Mouse (Mus musculus): ENCODE results near the gene Kcnk6.

DNA sequence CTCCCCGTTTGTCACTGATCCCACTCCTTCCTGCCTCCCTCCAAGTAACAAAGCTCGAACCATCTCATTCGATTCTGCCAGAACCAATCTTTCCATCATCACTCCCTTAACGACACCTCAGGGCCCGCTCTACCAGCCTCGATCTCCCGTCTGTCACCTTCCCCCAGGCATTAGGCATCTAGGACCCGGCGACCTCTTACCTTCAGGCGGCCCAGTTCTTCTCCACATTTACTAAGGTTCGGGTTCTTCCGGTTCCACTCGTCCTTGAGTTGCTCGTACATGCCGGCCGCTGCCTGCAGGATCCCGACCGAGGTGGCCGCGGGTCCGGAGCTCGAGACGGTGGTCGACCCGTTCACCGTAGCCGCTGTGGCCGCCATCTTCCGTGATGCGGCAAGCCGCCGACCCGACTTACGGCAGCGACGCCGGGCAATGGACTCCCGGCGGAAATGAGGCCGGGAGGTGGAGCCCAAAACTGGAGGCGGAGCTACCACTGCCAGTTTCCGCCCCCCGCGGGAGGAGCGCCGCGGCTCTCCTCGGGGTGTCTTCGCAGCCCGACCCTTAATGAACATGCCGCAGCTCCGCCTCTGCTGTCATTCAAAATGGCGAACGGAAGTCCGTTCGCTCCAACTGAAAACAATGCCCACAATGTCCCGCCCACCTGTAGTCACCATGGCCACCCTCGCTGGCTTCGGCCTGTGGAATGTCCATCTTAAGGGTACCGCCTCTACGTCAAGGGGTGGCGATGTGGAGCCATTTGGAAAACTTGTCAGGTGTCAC, 52.0 kb downstream of the Kcnk6 start, which contains the start of gene Psmd8:
- TF ChIP-seq CTCF (IDR thresholded peaks at IDR 0.05; ENCODE audit: low read depth, low read length) (peak; percentile 47), POLR2A (IDR thresholded peaks at IDR 0.05; ENCODE audit: extremely low read depth, insufficient read depth, low read length) (peak; percentile 88)
